In the genomic region with DNA sequence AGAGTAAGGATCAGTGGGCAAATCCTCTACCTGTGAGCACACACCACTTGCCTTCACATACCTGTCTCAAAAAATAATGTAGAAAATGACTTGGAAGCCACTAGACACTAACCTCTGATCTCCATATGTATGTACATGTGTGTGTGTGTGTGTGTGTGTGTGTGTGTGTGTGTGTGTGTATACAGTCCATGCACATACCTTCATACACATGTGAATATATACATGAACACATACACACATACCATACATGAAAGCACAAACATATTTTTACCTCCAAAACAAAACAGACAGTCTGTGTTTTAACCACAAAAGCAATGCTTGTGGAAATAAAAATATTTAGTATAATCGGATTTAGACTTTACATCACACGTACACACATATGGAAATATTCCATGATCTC, we compare ENCODE assay signal across 34 mouse cellular contexts.
"Had no signal": no experiment of that assay in that cellular context is flagged by ENCODE, and none has a peak within 500 bp of the region (broad histone marks: within the 10 kb centered on the region; RNA-seq: fewer than 3 reads in every experiment).

No protein-coding gene starts in this region.

- H3K4me1 ChIP-seq: heart, embryonic 10.5 days; heart, embryonic 12.5 days; heart, embryonic 13.5 days; heart, embryonic 15.5 days; hindbrain, embryonic 10.5 days; hindbrain, embryonic 12.5 days; intestine, embryonic 15.5 days; kidney, embryonic 15.5 days had no signal

- H3K4me2 ChIP-seq: heart, embryonic 11.5 days; heart, embryonic 12.5 days; heart, embryonic 13.5 days; heart, embryonic 15.5 days; hindbrain, embryonic 12.5 days; hindbrain, embryonic 13.5 days; hindbrain, embryonic 14.5 days; hindbrain, embryonic 15.5 days; intestine, embryonic 15.5 days; kidney, embryonic 15.5 days had no signal

- DNase-seq: heart, adult 2 months; heart, postnatal 10 days; heart, postnatal 14 days; heart, postnatal 36 days; heart, postnatal 4 days; kidney, adult 11 months; kidney, adult 18-20 months; kidney, adult 2 months; kidney, adult 8-10 months; kidney, adult 9 months; kidney, postnatal 10 days; kidney, postnatal 14 days; kidney, postnatal 25 days; kidney, postnatal 36 days; kidney, postnatal 4 days; layer of hippocampus, adult 9-11 months had no signal

- ATAC-seq: hindbrain, postnatal 0 days; inflammation-experienced regulatory T-cells, adult 6 months; intestine, embryonic 15.5 days; intestine, embryonic 16.5 days; intestine, postnatal 0 days had no signal

- H3K36me3 ChIP-seq: heart, embryonic 10.5 days; heart, embryonic 12.5 days; heart, embryonic 13.5 days; heart, embryonic 15.5 days; hindbrain, embryonic 10.5 days; hindbrain, embryonic 12.5 days; hindbrain, embryonic 13.5 days; hindbrain, embryonic 15.5 days; intestine, embryonic 15.5 days; kidney, embryonic 15.5 days had no signal

- H3K9ac ChIP-seq: heart, embryonic 12.5 days; heart, embryonic 13.5 days; heart, embryonic 15.5 days; hindbrain, embryonic 12.5 days; hindbrain, embryonic 13.5 days; hindbrain, embryonic 14.5 days; hindbrain, embryonic 15.5 days; intestine, embryonic 15.5 days; kidney, embryonic 15.5 days had no signal

- H3K4me3 ChIP-seq: heart, adult 2 months; heart, embryonic 10.5 days; heart, embryonic 12.5 days; heart, embryonic 13.5 days; heart, embryonic 15.5 days; hindbrain, embryonic 10.5 days; hindbrain, embryonic 12.5 days; hindbrain, embryonic 13.5 days; hindbrain, embryonic 15.5 days; intestine, embryonic 15.5 days; kidney, embryonic 15.5 days; layer of hippocampus, adult 2 months had no signal

- H3K27ac ChIP-seq: heart, adult 2 months; heart, embryonic 10.5 days; heart, embryonic 13.5 days; heart, embryonic 15.5 days; hindbrain, embryonic 10.5 days; hindbrain, embryonic 12.5 days; hindbrain, embryonic 14.5 days; hindbrain, postnatal 0 days; intestine, embryonic 15.5 days; kidney, embryonic 15.5 days; kidney, postnatal 0 days; layer of hippocampus, adult 2 months had no signal

- H3K9me3 ChIP-seq: heart, embryonic 10.5 days; heart, embryonic 12.5 days; heart, embryonic 13.5 days; heart, embryonic 15.5 days; hindbrain, embryonic 10.5 days; hindbrain, embryonic 12.5 days; hindbrain, embryonic 13.5 days; hindbrain, embryonic 15.5 days; intestine, embryonic 15.5 days; kidney, embryonic 15.5 days had no signal

- H3K27me3 ChIP-seq: heart, embryonic 12.5 days; heart, embryonic 13.5 days; heart, embryonic 15.5 days; hindbrain, embryonic 12.5 days; hindbrain, embryonic 13.5 days; hindbrain, embryonic 15.5 days; intestine, embryonic 15.5 days; kidney, embryonic 15.5 days had no signal
